In the genomic region with DNA sequence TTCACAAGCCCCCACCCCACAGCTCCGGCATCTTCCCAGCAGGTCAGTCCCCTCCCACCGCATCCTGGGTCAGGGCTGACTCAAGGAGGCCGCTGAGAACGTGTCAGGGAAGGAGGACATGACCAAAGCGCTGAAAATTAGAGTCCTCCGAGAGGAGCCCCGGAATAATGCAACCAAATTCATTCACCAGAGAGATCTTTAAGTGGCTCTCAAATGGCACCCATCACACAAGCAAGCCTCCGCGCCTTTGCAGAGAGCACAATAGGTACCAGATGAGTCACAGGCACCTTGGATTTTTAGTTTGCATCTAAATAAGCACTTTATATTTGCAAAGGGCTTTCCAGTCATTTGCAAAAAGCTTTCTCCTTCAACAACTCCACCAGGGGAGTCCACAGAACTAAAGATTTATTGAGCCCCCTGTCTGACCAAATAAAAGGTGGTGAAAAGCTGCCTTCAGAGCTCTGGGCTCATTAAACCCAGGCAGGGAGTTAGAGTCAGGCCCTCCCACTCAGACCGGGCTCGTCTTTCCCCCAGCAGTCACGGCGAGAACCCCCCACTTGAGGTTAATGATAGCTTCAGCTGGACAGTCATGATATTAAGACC, we compare ENCODE assay signal across 15 mouse cellular contexts. TPM values are rescaled to one million over a fixed set of nuclear protein-coding genes. Genes with fewer than 3 reads are reported as not detected.
DNase-seq lines count a peak whose midpoint lies in the region; ATAC-seq and TF ChIP-seq lines count a peak whose summit lies in the region.
"Had no signal": no experiment of that assay in that cellular context is flagged by ENCODE, and none has a peak within 500 bp of the region (broad histone marks: within the 10 kb centered on the region; RNA-seq: fewer than 3 reads in every experiment).

No protein-coding gene starts in this region.

- no peak for ATAC-seq in hindbrain, postnatal 0 days
- 0 out of 2 replicates have a peak, but pooled peaks have one; percentile 46 for ATAC-seq in embryonic facial prominence, embryonic 11.5 days (replicated peaks; ENCODE audit: insufficient number of reproducible peaks, low FRiP score, low TSS enrichment, low read depth)
- peak; percentile 26; the same call in 1 of the 2 replicates for ATAC-seq in hindbrain, embryonic 16.5 days
- ATAC-seq in neural tube, embryonic 13.5 days (ENCODE audit: low read depth): peak; percentile 51
- ATAC-seq in intestine, embryonic 16.5 days: no peak

- no peak overlapping the region for H3K4me2 ChIP-seq in hindbrain, postnatal 0 days (ENCODE audit: low read depth, low read length)
- H3K4me2 ChIP-seq in embryonic facial prominence, embryonic 11.5 days (ENCODE audit: low read depth, low read length): no peak overlapping the region
- H3K4me2 ChIP-seq in hindbrain, embryonic 16.5 days (ENCODE audit: low read length): peak overlapping the region; percentile 32; the same call in 1 of the 2 replicates
- peak overlapping the region; percentile 30 for H3K4me2 ChIP-seq in neural tube, embryonic 13.5 days
- no peak overlapping the region for H3K4me2 ChIP-seq in intestine, embryonic 16.5 days (ENCODE audit: low read depth, low read length)
- H3K4me2 ChIP-seq: stomach, embryonic 15.5 days had no signal

- TF ChIP-seq CTCF in hindbrain, postnatal 0 days (IDR thresholded peaks at IDR 0.05; ENCODE audit: low read depth): no peak

- DNase-seq in hindbrain, embryonic 10.5 days (ENCODE audit: low spot score): peak; percentile 13
- DNase-seq in hindbrain, postnatal 0 days (ENCODE audit: low spot score): no peak
- DNase-seq in embryonic facial prominence, embryonic 11.5 days (ENCODE audit: low spot score): peak; percentile 33
- DNase-seq in lung, postnatal 4 days: no peak
- DNase-seq in testis, postnatal 10 days (ENCODE audit: low spot score): no peak
- DNase-seq: cerebellum, adult 9-11 months had no signal

- peaks cover 12% of the 10 kb centered on the region; the same call in 1 of the 2 replicates for H3K27me3 ChIP-seq in hindbrain, embryonic 10.5 days (ENCODE audit: insufficient read depth, poor library complexity, severe bottlenecking)
- no peaks in the 10 kb centered on the region for H3K27me3 ChIP-seq in hindbrain, postnatal 0 days (ENCODE audit: insufficient read depth, low read length)
- H3K27me3 ChIP-seq in embryonic facial prominence, embryonic 11.5 days (ENCODE audit: control insufficient read depth, insufficient read depth, low read length): no peaks in the 10 kb centered on the region
- no peaks in the 10 kb centered on the region for H3K27me3 ChIP-seq in hindbrain, embryonic 16.5 days (replicated peaks; ENCODE audit: control insufficient read depth, insufficient read depth, low read length)
- 0 out of 2 replicates have a peak, but pooled peaks cover 3% of the 10 kb centered on the region for H3K27me3 ChIP-seq in neural tube, embryonic 13.5 days
- no peaks in the 10 kb centered on the region for H3K27me3 ChIP-seq in intestine, embryonic 16.5 days (replicated peaks; ENCODE audit: control insufficient read depth, insufficient read depth, low read length)
- H3K27me3 ChIP-seq: stomach, embryonic 15.5 days had no signal

- 8% methylated on average over 13 of the region's 13 CpGs for WGBS in hindbrain, embryonic 10.5 days
- 15% methylated on average over 13 of the region's 13 CpGs for WGBS in hindbrain, postnatal 0 days
- WGBS in embryonic facial prominence, embryonic 11.5 days: 11% methylated on average over 13 of the region's 13 CpGs
- WGBS in hindbrain, embryonic 16.5 days: 10% methylated on average over 13 of the region's 13 CpGs
- WGBS in neural tube, embryonic 13.5 days: 4% methylated on average over 13 of the region's 13 CpGs
- WGBS in intestine, embryonic 16.5 days: 47% methylated on average over 13 of the region's 13 CpGs

- H3K27ac ChIP-seq in hindbrain, embryonic 10.5 days: peak overlapping the region; percentile 70
- H3K27ac ChIP-seq in hindbrain, postnatal 0 days: no peak overlapping the region
- H3K27ac ChIP-seq in embryonic facial prominence, embryonic 11.5 days (replicated peaks; ENCODE audit: low read depth, low read length): no peak overlapping the region
- no peak overlapping the region for H3K27ac ChIP-seq in hindbrain, embryonic 16.5 days (ENCODE audit: low read depth, low read length)
- peak overlapping the region; percentile 38; the same call in 1 of the 2 replicates for H3K27ac ChIP-seq in neural tube, embryonic 13.5 days (replicated peaks)
- no peak overlapping the region for H3K27ac ChIP-seq in intestine, embryonic 16.5 days (ENCODE audit: low read length)
- H3K27ac ChIP-seq: liver, embryonic 14.5 days; stomach, embryonic 15.5 days had no signal

- H3K9me3 ChIP-seq in hindbrain, embryonic 10.5 days: peaks cover 4% of the 10 kb centered on the region; the same call in 1 of the 2 replicates
- peaks cover 6% of the 10 kb centered on the region; the same call in 1 of the 2 replicates for H3K9me3 ChIP-seq in hindbrain, postnatal 0 days (ENCODE audit: low read length)
- no peaks in the 10 kb centered on the region for H3K9me3 ChIP-seq in embryonic facial prominence, embryonic 11.5 days (replicated peaks; ENCODE audit: control insufficient read depth, low read length)
- peaks cover 4% of the 10 kb centered on the region for H3K9me3 ChIP-seq in hindbrain, embryonic 16.5 days (ENCODE audit: control insufficient read depth, low read length)
- 0 out of 2 replicates have a peak, but pooled peaks cover 4% of the 10 kb centered on the region for H3K9me3 ChIP-seq in neural tube, embryonic 13.5 days
- H3K9me3 ChIP-seq in intestine, embryonic 16.5 days (ENCODE audit: control insufficient read depth, low read length): no peaks in the 10 kb centered on the region
- H3K9me3 ChIP-seq: stomach, embryonic 15.5 days had no signal

- H3K36me3 ChIP-seq in hindbrain, embryonic 10.5 days: no peaks in the 10 kb centered on the region
- H3K36me3 ChIP-seq in hindbrain, postnatal 0 days (ENCODE audit: insufficient read depth, low read length): no peaks in the 10 kb centered on the region
- H3K36me3 ChIP-seq in embryonic facial prominence, embryonic 11.5 days (replicated peaks; ENCODE audit: control insufficient read depth, insufficient read depth, low read depth, low read length): no peaks in the 10 kb centered on the region
- no peaks in the 10 kb centered on the region for H3K36me3 ChIP-seq in hindbrain, embryonic 16.5 days (ENCODE audit: control insufficient read depth, insufficient read depth, low read length)
- H3K36me3 ChIP-seq in neural tube, embryonic 13.5 days: no peaks in the 10 kb centered on the region
- no peaks in the 10 kb centered on the region for H3K36me3 ChIP-seq in intestine, embryonic 16.5 days (ENCODE audit: control insufficient read depth, insufficient read depth, low read length)
- H3K36me3 ChIP-seq: stomach, embryonic 15.5 days had no signal

- H3K9ac ChIP-seq in hindbrain, postnatal 0 days (replicated peaks; ENCODE audit: low read length): no peak overlapping the region
- H3K9ac ChIP-seq in embryonic facial prominence, embryonic 11.5 days (replicated peaks; ENCODE audit: low read length): no peak overlapping the region
- H3K9ac ChIP-seq in hindbrain, embryonic 16.5 days (ENCODE audit: low read depth, low read length): peak overlapping the region; percentile 51
- H3K9ac ChIP-seq in neural tube, embryonic 13.5 days: no peak overlapping the region
- no peak overlapping the region for H3K9ac ChIP-seq in intestine, embryonic 16.5 days (ENCODE audit: low read depth, low read length)
- H3K9ac ChIP-seq: liver, embryonic 14.5 days; stomach, embryonic 15.5 days had no signal

- H3K4me1 ChIP-seq in hindbrain, embryonic 10.5 days (replicated peaks): peaks cover 33% of the 10 kb centered on the region
- H3K4me1 ChIP-seq in hindbrain, postnatal 0 days (ENCODE audit: insufficient read depth, low read length): no peaks in the 10 kb centered on the region
- H3K4me1 ChIP-seq in embryonic facial prominence, embryonic 11.5 days (ENCODE audit: control insufficient read depth, insufficient read depth, low read length): no peaks in the 10 kb centered on the region; the same call in none of the 2 replicates
- H3K4me1 ChIP-seq in hindbrain, embryonic 16.5 days (ENCODE audit: control insufficient read depth, insufficient read depth, low read depth, low read length): peaks cover 9% of the 10 kb centered on the region
- peaks cover 38% of the 10 kb centered on the region for H3K4me1 ChIP-seq in neural tube, embryonic 13.5 days (replicated peaks)
- peaks cover 8% of the 10 kb centered on the region; the same call in 1 of the 2 replicates for H3K4me1 ChIP-seq in intestine, embryonic 16.5 days (ENCODE audit: control insufficient read depth, insufficient read depth, low read length)
- H3K4me1 ChIP-seq: stomach, embryonic 15.5 days had no signal

- H3K4me3 ChIP-seq in hindbrain, embryonic 10.5 days: 0 out of 2 replicates have a peak overlapping the region, but pooled peaks have one; percentile 3
- no peak overlapping the region for H3K4me3 ChIP-seq in hindbrain, postnatal 0 days (ENCODE audit: low read length)
- no peak overlapping the region for H3K4me3 ChIP-seq in embryonic facial prominence, embryonic 11.5 days (ENCODE audit: low read depth, low read length)
- no peak overlapping the region for H3K4me3 ChIP-seq in hindbrain, embryonic 16.5 days (ENCODE audit: low read length)
- H3K4me3 ChIP-seq in neural tube, embryonic 13.5 days: no peak overlapping the region
- no peak overlapping the region for H3K4me3 ChIP-seq in intestine, embryonic 16.5 days (ENCODE audit: low read length)
- H3K4me3 ChIP-seq: stomach, embryonic 15.5 days had no signal

RNA-seq across cellular contexts. Expression of gene Drd3, which starts 46.4 kb away (rescaled TPM):
- polyA plus RNA-seq in hindbrain, embryonic 10.5 days (2016; fragmentation: Nextera tagmentation; extraction: Ambion mirVana): not detected in 2 replicates
- total RNA-seq in hindbrain, postnatal 0 days (2014; rRNA removed): 0.16 and 0.36 TPM in 2 replicates
- polyA plus RNA-seq in hindbrain, postnatal 0 days (2015; fragmentation: Nextera tagmentation; extraction: Ambion mirVana): not detected in 2 replicates
- not detected in 2 replicates for polyA plus RNA-seq in embryonic facial prominence, embryonic 11.5 days (2014; fragmentation: Nextera tagmentation; extraction: Ambion mirVana)
- not detected in 2 replicates for polyA plus RNA-seq in hindbrain, embryonic 16.5 days (2015; fragmentation: Nextera tagmentation; extraction: Ambion mirVana)
- not detected in 2 replicates for polyA plus RNA-seq in neural tube, embryonic 13.5 days (2015; fragmentation: Nextera tagmentation; extraction: Ambion mirVana)
- not detected in 2 replicates for polyA plus RNA-seq in intestine, embryonic 16.5 days (2015; fragmentation: Nextera tagmentation; extraction: Ambion mirVana)
- total RNA-seq: layer of hippocampus, adult 18-20 months; megakaryocyte, adult 5-6 weeks had no signal
- polyA plus RNA-seq: C2C12; heart, embryonic 14.5 days; liver, embryonic 14.5 days had no signal

Comparison
In these comparisons a context has a peak if more than half of its experiments do, and no peak if none do; other contexts are left out.
1. DNase-seq: peak in hindbrain, embryonic 10.5 days (single experiment) and embryonic facial prominence, embryonic 11.5 days (single experiment); none in hindbrain, postnatal 0 days (single experiment), lung, postnatal 4 days (0 of 2) and testis, postnatal 10 days (single experiment).
2. H3K27ac ChIP-seq: peak in hindbrain, embryonic 10.5 days (single experiment) and neural tube, embryonic 13.5 days (single experiment); none in hindbrain, postnatal 0 days (single experiment), embryonic facial prominence, embryonic 11.5 days (single experiment), hindbrain, embryonic 16.5 days (single experiment) and intestine, embryonic 16.5 days (single experiment).
3. ATAC-seq: peak in embryonic facial prominence, embryonic 11.5 days (single experiment), hindbrain, embryonic 16.5 days (single experiment) and neural tube, embryonic 13.5 days (single experiment); none in hindbrain, postnatal 0 days (single experiment) and intestine, embryonic 16.5 days (single experiment).
4. H3K4me2 ChIP-seq: peak in hindbrain, embryonic 16.5 days (single experiment) and neural tube, embryonic 13.5 days (single experiment); none in hindbrain, postnatal 0 days (single experiment), embryonic facial prominence, embryonic 11.5 days (single experiment) and intestine, embryonic 16.5 days (single experiment).